Mouse (Mus musculus) hindbrain, embryonic 16.5 days (tissue): ENCODE results near the gene Folr2. TPM values are rescaled to one million over a fixed set of nuclear protein-coding genes. Genes with fewer than 3 reads are reported as not detected.

Experiments
- ATAC-seq: fragments of 200-750 bp; cut with Nextera tagmentation; 2 replicates; pipeline ENCODE4 v1.8.0; 2017; ENCODE audit warnings: moderate TSS enrichment, moderate library complexity
- H3K27ac ChIP-seq: fragments of 300-500 bp; sonication (generic); 2 replicates; pipeline ENCODE4 v1.5.1; 2014; ENCODE audit warnings: low read depth, mild to moderate bottlenecking, control low read depth, low read length, moderate library complexity
- H3K27me3 ChIP-seq: fragments of 300-500 bp; sonication (generic); replicated peaks from 2 replicates; pipeline ENCODE4 v1.6.1; 2014; ENCODE audit warnings: low read length; ENCODE audit not compliant: control insufficient read depth, insufficient read depth
- H3K36me3 ChIP-seq: fragments of 300-500 bp; sonication (generic); 2 replicates; pipeline ENCODE4 v1.6.1; 2014; ENCODE audit warnings: mild to moderate bottlenecking, low read length, moderate library complexity, mixed read lengths; ENCODE audit not compliant: control insufficient read depth, insufficient read depth
- H3K4me1 ChIP-seq: fragments of 300-500 bp; sonication (generic); 2 replicates; pipeline ENCODE4 v1.6.1; 2014; ENCODE audit warnings: low read depth, low read length; ENCODE audit not compliant: control insufficient read depth, insufficient read depth
- H3K4me2 ChIP-seq: fragments of 300-500 bp; sonication (generic); 2 replicates; pipeline ENCODE4 v1.6.1; 2014; ENCODE audit warnings: mild to moderate bottlenecking, low read length, control low read depth, moderate library complexity
- H3K4me3 ChIP-seq: fragments of 300-500 bp; sonication (generic); 2 replicates; pipeline ENCODE4 v1.5.1; 2014; ENCODE audit warnings: mild to moderate bottlenecking, low read length, control low read depth, moderate library complexity
- H3K9ac ChIP-seq: fragments of 300-500 bp; sonication (generic); 2 replicates; pipeline ENCODE4 v1.6.1; 2014; ENCODE audit warnings: low read depth, mild to moderate bottlenecking, control low read depth, low read length, moderate library complexity
- H3K9me3 ChIP-seq: fragments of 300-500 bp; sonication (generic); 2 replicates; pipeline ENCODE4 v1.6.1; 2014; ENCODE audit warnings: mild to moderate bottlenecking, low read length, moderate library complexity; ENCODE audit not compliant: control insufficient read depth
- WGBS: fragments of 180-500 bp; shearing (Covaris S2); extraction: QIAGEN DNeasy Blood & Tissue Kit; methylation state at CpG from one replicate; pipeline ENCODE4 v1.1.7; 2014; 5-methylcytosine and 5-hydroxymethylcytosine counted together
- polyA plus RNA-seq: library from polyadenylated mRNA; unstranded; fragments of >200 nt; fragmentation: Nextera tagmentation; extraction: Ambion mirVana; gene quantifications from 2 replicates; pipeline ENCODE4 v1.2.1, GENCODE M21; 2015

The Folr2 gene
- polyA plus RNA-seq, result 1.5 and 2.5 TPM in 2 replicates

GRCm38 (mm10) chr7:101857094-101857493 lies at the start of gene Folr2:
Gene Folr2 (minus strand): TSS chr7:101857194.
- no peaks in the 10 kb centered on the region for H3K9me3 ChIP-seq
- H3K27ac ChIP-seq, result no peak within 1 kb of the TSS
- 91% methylated on average over 4 of the region's 4 CpGs for WGBS
- no peak for ATAC-seq
- no peaks in the 10 kb centered on the region for H3K27me3 ChIP-seq
- H3K36me3 ChIP-seq, result no peaks in the 10 kb centered on the region
- H3K4me2 ChIP-seq, result no peak within 1 kb of the TSS
- no peaks in the 10 kb centered on the region for H3K4me1 ChIP-seq
- H3K9ac ChIP-seq, result no peak within 1 kb of the TSS
- no peak within 1 kb of the TSS for H3K4me3 ChIP-seq

GRCm38 (mm10) chr7:101906696-101907095 lies 49.7 kb upstream of the Folr2 start:
- WGBS, result 74% methylated on average over 8 of the region's 8 CpGs
- H3K4me2 ChIP-seq, result peak overlapping the region; percentile 82
- H3K27me3 ChIP-seq, result no peaks in the 10 kb centered on the region
- peak overlapping the region; percentile 93 for H3K4me3 ChIP-seq
- no peaks in the 10 kb centered on the region for H3K9me3 ChIP-seq
- peaks cover 10% of the 10 kb centered on the region for H3K36me3 ChIP-seq
- H3K27ac ChIP-seq, result no peak overlapping the region
- H3K4me1 ChIP-seq, result peaks cover 23% of the 10 kb centered on the region
- H3K9ac ChIP-seq, result peak overlapping the region; percentile 98
- no peak for ATAC-seq

- Histone ChIP-seq H3K9ac (peak within 1 kb of the TSS; percentile 98), H3K4me2 (peak within 1 kb of the TSS; percentile 82), H3K4me3 (peak within 1 kb of the TSS; percentile 93), H3K4me1 (peaks cover 23% of the 10 kb centered on the region), H3K27ac (peak within 1 kb of the TSS; percentile 97), H3K27me3 (no peaks in the 10 kb centered on the region), H3K36me3 (peaks cover 10% of the 10 kb centered on the region), H3K9me3 (no peaks in the 10 kb centered on the region)
- WGBS, result 24% methylated on average over 11 of the region's 11 CpGs
- ATAC-seq, result no peak
Measured at GRCm38 (mm10) chr7:101906287-101906681, 49.3 kb upstream of the Folr2 start, which contains the start of gene Tomt. Gene Tomt (minus strand): TSS chr7:101906359.

GRCm38 (mm10) chr7:101905561-101906286 lies 48.7 kb upstream of the Folr2 start, which contains the start of gene Lamtor1:
Gene Lamtor1 (plus strand): TSS chr7:101905904.
- Histone ChIP-seq H3K36me3 (peaks cover 10% of the 10 kb centered on the region), H3K9ac (peak within 1 kb of the TSS; percentile 98), H3K4me2 (peak within 1 kb of the TSS; percentile 82), H3K27me3 (no peaks in the 10 kb centered on the region), H3K4me3 (peak within 1 kb of the TSS; percentile 93), H3K27ac (peak within 1 kb of the TSS; percentile 97), H3K9me3 (no peaks in the 10 kb centered on the region), H3K4me1 (peaks cover 23% of the 10 kb centered on the region)
- WGBS, result under 1% methylated on average over 60 of the region's 61 CpGs
- ATAC-seq, result peak; percentile 98

GRCm38 (mm10) chr7:101902846-101903245 lies 45.9 kb upstream of the Folr2 start:
- H3K9ac ChIP-seq, result no peak overlapping the region
- H3K4me2 ChIP-seq, result no peak overlapping the region
- H3K36me3 ChIP-seq, result 0 out of 2 replicates have a peak, but pooled peaks cover 5% of the 10 kb centered on the region
- H3K27ac ChIP-seq, result no peak overlapping the region
- H3K9me3 ChIP-seq, result no peaks in the 10 kb centered on the region
- peaks cover 18% of the 10 kb centered on the region for H3K4me1 ChIP-seq
- H3K27me3 ChIP-seq, result no peaks in the 10 kb centered on the region
- ATAC-seq, result no peak
- H3K4me3 ChIP-seq, result no peak overlapping the region

- Histone ChIP-seq H3K4me1 (peaks cover 14% of the 10 kb centered on the region), H3K9me3 (no peaks in the 10 kb centered on the region), H3K4me3 (no peak overlapping the region), H3K27me3 (no peaks in the 10 kb centered on the region), H3K36me3 (0 out of 2 replicates have a peak, but pooled peaks cover 5% of the 10 kb centered on the region), H3K9ac (no peak overlapping the region), H3K4me2 (no peak overlapping the region), H3K27ac (no peak overlapping the region)
- ATAC-seq, result no peak
- 95% methylated on average over 10 of the region's 10 CpGs for WGBS
Measured at GRCm38 (mm10) chr7:101901969-101902368, 45.0 kb upstream of the Folr2 start.

- Histone ChIP-seq H3K27me3 (no peaks in the 10 kb centered on the region), H3K9me3 (no peaks in the 10 kb centered on the region), H3K4me3 (no peak overlapping the region), H3K27ac (no peak overlapping the region), H3K4me2 (no peak overlapping the region), H3K4me1 (peaks cover 7% of the 10 kb centered on the region), H3K9ac (no peak overlapping the region), H3K36me3 (0 out of 2 replicates have a peak, but pooled peaks cover 5% of the 10 kb centered on the region)
- ATAC-seq, result no peak
- 91% methylated on average over 16 of the region's 16 CpGs for WGBS
Measured at GRCm38 (mm10) chr7:101900331-101901097, 43.5 kb upstream of the Folr2 start.

GRCm38 (mm10) chr7:101896104-101897066 lies 39.4 kb upstream of the Folr2 start:
- Histone ChIP-seq H3K27ac (peak overlapping the region; percentile 90), H3K9me3 (no peaks in the 10 kb centered on the region), H3K4me1 (no peaks in the 10 kb centered on the region), H3K4me2 (peak overlapping the region; percentile 62), H3K4me3 (peak overlapping the region; percentile 66), H3K36me3 (no peaks in the 10 kb centered on the region), H3K9ac (peak overlapping the region; percentile 72), H3K27me3 (no peaks in the 10 kb centered on the region)
- peak; percentile 99 for ATAC-seq
- WGBS, result under 1% methylated on average over 57 of the region's 57 CpGs
